Mouse (Mus musculus): ENCODE data around the gene Dscaml1.

- TF ChIP-seq CTCF (IDR thresholded peaks at IDR 0.05; ENCODE audit: low read depth) = no peak
- TF ChIP-seq EP300 (IDR thresholded peaks at IDR 0.05; ENCODE audit: low read depth) = no peak
Measured at GRCm38 (mm10) chr9:45380411-45381251, 45.8 kb upstream of the Dscaml1 start.
